ENCODE assay signal across 26 mouse cellular contexts in the genomic region with DNA sequence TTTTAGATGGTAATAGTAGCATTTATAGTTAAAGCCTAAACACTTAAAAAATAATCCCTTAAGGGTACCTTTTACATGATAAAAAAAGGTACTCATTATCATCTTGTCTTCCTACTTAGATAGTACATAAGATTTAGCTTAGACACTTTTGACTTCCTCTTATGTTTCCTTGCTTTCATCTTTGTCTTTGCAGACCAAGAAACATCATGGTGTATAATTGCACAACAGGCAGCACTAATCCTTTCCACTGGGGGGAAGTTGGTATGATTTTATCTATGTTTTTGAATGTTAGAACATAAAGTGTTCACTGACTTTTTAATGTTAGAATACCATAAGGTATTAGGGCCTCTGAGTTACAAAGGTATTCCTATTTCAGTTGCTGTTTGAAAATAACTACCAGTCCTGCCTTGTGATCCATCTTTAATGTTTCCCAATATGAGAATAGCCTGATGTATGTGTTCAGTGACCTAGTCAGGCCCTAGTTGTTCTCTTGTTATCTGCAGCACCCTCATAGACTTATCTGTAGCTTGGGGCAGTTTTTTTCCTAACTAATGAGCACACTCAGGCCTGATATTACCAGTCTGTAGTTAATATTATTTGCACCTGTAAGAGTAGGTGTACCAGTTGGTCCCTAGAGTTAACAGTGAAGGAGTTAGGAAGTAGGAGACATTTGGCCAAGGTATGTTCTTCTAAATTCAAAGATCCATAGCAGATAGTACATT. TPM values are rescaled to one million over a fixed set of nuclear protein-coding genes. Genes with fewer than 3 reads are reported as not detected.
DNase-seq lines count a peak whose midpoint lies in the region; ATAC-seq lines count a peak whose summit lies in the region.
"Had no signal": no experiment of that assay in that cellular context is flagged by ENCODE, and none has a peak within 500 bp of the region (broad histone marks: within the 10 kb centered on the region; RNA-seq: fewer than 3 reads in every experiment).

No protein-coding gene starts in this region.

- no peaks in the 10 kb centered on the region for H3K27me3 ChIP-seq in liver, embryonic 11.5 days (replicated peaks; ENCODE audit: control insufficient read depth, insufficient read depth, low read length)
- no peaks in the 10 kb centered on the region for H3K27me3 ChIP-seq in liver, embryonic 13.5 days
- H3K27me3 ChIP-seq: embryonic facial prominence, embryonic 15.5 days; heart, embryonic 15.5 days; hindbrain, embryonic 13.5 days; Patski had no signal

- 0 out of 2 replicates have a peak, but pooled peaks have one; percentile 60 for ATAC-seq in liver, embryonic 11.5 days (replicated peaks; ENCODE audit: low FRiP score)
- ATAC-seq in liver, embryonic 13.5 days (ENCODE audit: low read depth) = peak; percentile 68; the same call in 1 of the 2 replicates
- ATAC-seq in megakaryocyte, adult 5-6 weeks (ENCODE audit: poor library complexity, severe bottlenecking) = peak; percentile 74
- ATAC-seq: activated CD4-positive, CD25-positive, alpha-beta regulatory T cell, adult 4 months; forebrain, embryonic 14.5 days; hindbrain, postnatal 0 days; Patski had no signal

- H3K4me2 ChIP-seq in liver, embryonic 11.5 days = no peak overlapping the region
- no peak overlapping the region for H3K4me2 ChIP-seq in liver, embryonic 13.5 days
- H3K4me2 ChIP-seq: embryonic facial prominence, embryonic 15.5 days; heart, embryonic 11.5 days; heart, embryonic 15.5 days; hindbrain, embryonic 13.5 days had no signal

- DNase-seq in liver, embryonic 11.5 days (ENCODE audit: low spot score) = no peak
- no peak for DNase-seq in liver
- no peak for DNase-seq in liver, embryonic 13.5 days
- DNase-seq in right cerebral cortex, postnatal 25 days = no peak
- DNase-seq in embryo, embryonic 10.5 days (ENCODE audit: low spot score) = no peak
- no peak for DNase-seq in gastrocnemius, adult 8-10 months (ENCODE audit: low spot score in 2 of 2)
- DNase-seq: adrenal gland, adult 2 months; adrenal gland, postnatal 25 days; cerebellum, adult 18-20 months; cerebellum, adult 9-11 months; cerebellum, postnatal 36 days; embryo, embryonic 11 days; gastrocnemius, adult 2 months; heart, adult 2 months; heart, postnatal 14 days had no signal

- H3K9ac ChIP-seq in liver, embryonic 11.5 days (ENCODE audit: low read depth, low read length) = no peak overlapping the region
- no peak overlapping the region for H3K9ac ChIP-seq in liver, embryonic 13.5 days
- H3K9ac ChIP-seq: embryonic facial prominence, embryonic 15.5 days; heart, embryonic 15.5 days; hindbrain, embryonic 13.5 days had no signal

- no peaks in the 10 kb centered on the region for H3K4me1 ChIP-seq in liver, embryonic 11.5 days (replicated peaks; ENCODE audit: control insufficient read depth, insufficient read depth, low read length)
- 0 out of 2 replicates have a peak, but pooled peaks cover 8% of the 10 kb centered on the region for H3K4me1 ChIP-seq in liver, embryonic 13.5 days (replicated peaks)
- H3K4me1 ChIP-seq: embryonic facial prominence, embryonic 15.5 days; forebrain, embryonic 10.5 days; heart, embryonic 15.5 days; hindbrain, embryonic 13.5 days had no signal

- H3K36me3 ChIP-seq in liver, embryonic 11.5 days (ENCODE audit: control insufficient read depth, insufficient read depth, low read length) = peaks cover 2% of the 10 kb centered on the region; the same call in 1 of the 2 replicates
- H3K36me3 ChIP-seq in liver, embryonic 13.5 days = peaks cover 6% of the 10 kb centered on the region; the same call in 1 of the 2 replicates

- no peaks in the 10 kb centered on the region for H3K9me3 ChIP-seq in liver, embryonic 11.5 days (ENCODE audit: control insufficient read depth, low read length)
- H3K9me3 ChIP-seq in liver, embryonic 13.5 days (replicated peaks) = no peaks in the 10 kb centered on the region
- H3K9me3 ChIP-seq: embryonic facial prominence, embryonic 15.5 days; forebrain, embryonic 10.5 days; heart, embryonic 15.5 days; hindbrain, embryonic 13.5 days had no signal

- no peak overlapping the region for H3K4me3 ChIP-seq in liver, embryonic 11.5 days (ENCODE audit: low read depth, low read length)
- H3K4me3 ChIP-seq in liver, embryonic 13.5 days (replicated peaks) = no peak overlapping the region
- H3K4me3 ChIP-seq: embryonic facial prominence, embryonic 15.5 days; erythroblast, embryonic 14.5 days; forebrain, embryonic 10.5 days; gastrocnemius, adult 2 months; heart, adult 2 months; heart, embryonic 15.5 days; hindbrain, embryonic 13.5 days had no signal

- no peak overlapping the region for H3K27ac ChIP-seq in liver, embryonic 11.5 days (ENCODE audit: low read depth, low read length)
- no peak overlapping the region for H3K27ac ChIP-seq in liver, embryonic 13.5 days
- H3K27ac ChIP-seq: embryonic facial prominence, embryonic 15.5 days; forebrain, embryonic 10.5 days; gastrocnemius, adult 2 months; heart, adult 2 months; heart, embryonic 15.5 days; hindbrain, embryonic 13.5 days; hindbrain, postnatal 0 days had no signal

RNA-seq across cellular contexts. Expression of gene Far1, which starts 38.3 kb away (rescaled TPM):
- polyA plus RNA-seq in liver, embryonic 11.5 days (2014; fragmentation: Nextera tagmentation; extraction: Ambion mirVana) = 45.2 and 51.0 TPM in 2 replicates
- 26.1 and 34.1 TPM in 2 replicates for polyA plus RNA-seq in liver, embryonic 13.5 days (2015; fragmentation: Nextera tagmentation; extraction: Ambion mirVana)
- 228 and 233 TPM in 2 replicates for total RNA-seq in megakaryocyte, adult 5-6 weeks (2015)
- 225 and 231 TPM in 2 replicates for total RNA-seq in megakaryocyte, adult 5-6 weeks (2017)
- total RNA-seq in gastrocnemius, adult 8-10 months (2022) = 10 to 100 TPM in 1 of 4 experiments, 1 to 10 TPM in 3; 7.2 to 11.1 (median 8.6) TPM

Comparison
In these comparisons a context has a peak if more than half of its experiments do, and no peak if none do; other contexts are left out.
1. RNA of gene Far1, which starts 38.3 kb away (total RNA-seq): 225 to 233 TPM in megakaryocyte, adult 5-6 weeks; 7.2 to 11.1 TPM in gastrocnemius, adult 8-10 months; every median in the first group is over 10 times any median in the second.
2. Peak in every context shown above with its lines, with median percentiles within 50 percentile points of each other: ATAC-seq.